Mouse (Mus musculus) embryonic facial prominence, embryonic 14.5 days (tissue): ENCODE measurements at regions not wholly inside any gene's neighbourhood (a gene's known extent, or its start where the extent isn't known, plus 50 kb on each side); places are given as distances from the start of the nearest gene placed in this dataset.
"Not testable (repeated sequence)": the region's sequence is repeated elsewhere in the genome, so short reads cannot be mapped to it uniquely, and the experiment has no call there.

Experiments used
- ATAC-seq: fragments of 200-750 bp; cut with Nextera tagmentation; 2 replicates; pipeline ENCODE4 v1.8.0; 2017; ENCODE audit warnings: low read depth, moderate number of reproducible peaks, moderate TSS enrichment
- DNase-seq: peaks from one replicate; pipeline ENCODE4 v3.0.0-alpha.2; 2015; ENCODE audit warnings: low spot score
- H3K27ac ChIP-seq: fragments of 300-500 bp; sonication (generic); replicated peaks from 2 replicates; pipeline ENCODE4 v1.5.1; 2014; ENCODE audit warnings: low read depth, mild to moderate bottlenecking, low read length, moderate library complexity
- H3K27me3 ChIP-seq: fragments of 300-500 bp; sonication (generic); replicated peaks from 2 replicates; pipeline ENCODE4 v1.6.1; 2014; ENCODE audit warnings: low read length; ENCODE audit not compliant: control insufficient read depth, insufficient read depth
- H3K36me3 ChIP-seq: fragments of 300-500 bp; sonication (generic); 2 replicates; pipeline ENCODE4 v1.6.1; 2014; ENCODE audit warnings: low read length, mixed read lengths; ENCODE audit not compliant: control insufficient read depth, insufficient read depth
- H3K4me1 ChIP-seq: fragments of 300-500 bp; sonication (generic); 2 replicates; pipeline ENCODE4 v1.6.1; 2014; ENCODE audit warnings: antibody characterized with exemption, low read length; ENCODE audit not compliant: control insufficient read depth, insufficient read depth
- H3K4me2 ChIP-seq: fragments of 300-500 bp; sonication (generic); 2 replicates; pipeline ENCODE4 v1.6.1; 2014; ENCODE audit warnings: low read depth, mild to moderate bottlenecking, low read length, moderate library complexity, mixed read lengths
- H3K4me3 ChIP-seq: fragments of 300-500 bp; sonication (generic); 2 replicates; pipeline ENCODE4 v1.5.1; 2014; ENCODE audit warnings: low read depth, mild to moderate bottlenecking, low read length
- H3K9ac ChIP-seq: fragments of 300-500 bp; sonication (generic); 2 replicates; pipeline ENCODE4 v1.6.1; 2014; ENCODE audit warnings: low read depth, mild to moderate bottlenecking, low read length, moderate library complexity, mixed read lengths
- H3K9me3 ChIP-seq: fragments of 300-500 bp; sonication (generic); 2 replicates; pipeline ENCODE4 v1.6.1; 2016; ENCODE audit warnings: low read length; ENCODE audit not compliant: control insufficient read depth
- WGBS: fragments of 180-500 bp; shearing (Covaris S2); extraction: QIAGEN DNeasy Blood & Tissue Kit; methylation state at CpG from one replicate; pipeline ENCODE4 v1.1.7; 2014; 5-methylcytosine and 5-hydroxymethylcytosine counted together

DNA sequence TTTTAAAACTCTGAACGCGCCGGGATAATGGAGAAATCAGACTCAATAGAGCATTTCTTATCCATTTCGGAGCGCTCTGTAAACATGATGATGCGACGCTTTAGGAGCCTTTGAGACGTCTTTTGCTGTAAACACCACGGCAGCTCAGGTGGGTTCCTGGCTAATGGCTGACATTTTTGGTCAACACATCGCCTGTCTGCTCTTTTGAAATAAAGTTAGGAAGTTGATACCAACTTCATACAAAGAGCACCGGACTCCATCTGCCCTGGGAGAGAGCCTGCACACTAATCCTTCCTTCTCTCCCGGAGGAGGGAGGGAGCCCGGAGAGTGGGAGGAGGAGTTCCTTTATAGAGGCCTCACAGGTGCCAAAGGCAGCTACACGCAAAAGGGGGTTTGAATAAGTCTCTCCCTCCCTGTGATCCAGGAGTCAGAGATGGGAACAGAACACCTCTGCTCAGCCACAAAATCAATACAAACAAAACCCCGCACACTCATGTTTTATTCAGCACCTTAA is 63.8 kb upstream of the Srsf6 start:
- DNase-seq: peak; percentile 40
- Histone ChIP-seq H3K4me1 (peaks cover 4% of the 10 kb centered on the region; the same call in 1 of the 2 replicates), H3K4me3 (peak overlapping the region; percentile 32), H3K27me3 (peaks cover 2% of the 10 kb centered on the region; the same call in 1 of the 2 replicates), H3K4me2 (peak overlapping the region; percentile 57), H3K9me3 (no peaks in the 10 kb centered on the region), H3K36me3 (no peaks in the 10 kb centered on the region), H3K9ac (peak overlapping the region; percentile 27; the same call in 1 of the 2 replicates), H3K27ac (no peak overlapping the region)
- 3% methylated on average over 15 of the region's 15 CpGs for WGBS
- peak; percentile 57; the same call in 1 of the 2 replicates for ATAC-seq

DNA sequence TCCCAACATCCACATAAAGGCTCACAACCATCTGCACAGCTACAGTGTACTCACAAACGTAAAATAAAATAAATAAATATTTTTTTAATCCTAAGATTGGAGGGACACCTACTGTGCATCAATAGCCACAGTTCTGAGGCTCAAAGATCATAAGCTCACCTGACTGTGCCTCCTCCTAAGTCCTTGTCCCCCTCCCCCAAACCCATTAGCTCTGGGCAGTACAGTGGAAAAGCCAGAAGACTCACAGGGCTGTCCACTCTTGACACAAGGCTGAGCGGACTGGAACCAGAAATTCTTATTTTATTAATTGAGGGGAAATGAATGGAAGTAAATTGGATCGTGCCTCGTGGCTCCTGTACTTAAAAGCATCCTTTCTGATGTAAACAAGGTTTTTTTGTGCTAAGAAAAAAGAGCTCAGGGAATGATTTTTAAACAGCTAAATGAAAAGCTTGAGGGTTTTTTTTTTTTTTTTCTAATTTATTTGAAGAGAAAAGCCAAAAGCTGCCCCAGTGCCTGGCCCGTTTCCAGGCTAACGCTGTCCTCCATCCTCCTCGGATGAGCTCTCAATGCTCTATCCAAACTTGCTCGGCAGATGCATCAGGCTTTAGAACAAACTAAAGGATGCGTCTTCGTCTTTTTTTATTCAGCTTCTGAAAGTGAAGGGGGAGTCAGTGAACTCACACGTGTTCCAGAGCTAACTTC is 64.6 kb upstream of the Srsf6 start:
- DNase-seq: peak; percentile 7
- H3K27me3 ChIP-seq: peaks cover 2% of the 10 kb centered on the region; the same call in 1 of the 2 replicates
- H3K27ac ChIP-seq: no peak overlapping the region
- H3K36me3 ChIP-seq: no peaks in the 10 kb centered on the region
- H3K4me1 ChIP-seq: peaks cover 4% of the 10 kb centered on the region; the same call in 1 of the 2 replicates
- no peak overlapping the region for H3K4me3 ChIP-seq
- H3K4me2 ChIP-seq: peak overlapping the region; percentile 57
- no peak for ATAC-seq
- no peak overlapping the region for H3K9ac ChIP-seq
- WGBS: 11% methylated on average over 11 of the region's 11 CpGs
- H3K9me3 ChIP-seq: no peaks in the 10 kb centered on the region

DNA sequence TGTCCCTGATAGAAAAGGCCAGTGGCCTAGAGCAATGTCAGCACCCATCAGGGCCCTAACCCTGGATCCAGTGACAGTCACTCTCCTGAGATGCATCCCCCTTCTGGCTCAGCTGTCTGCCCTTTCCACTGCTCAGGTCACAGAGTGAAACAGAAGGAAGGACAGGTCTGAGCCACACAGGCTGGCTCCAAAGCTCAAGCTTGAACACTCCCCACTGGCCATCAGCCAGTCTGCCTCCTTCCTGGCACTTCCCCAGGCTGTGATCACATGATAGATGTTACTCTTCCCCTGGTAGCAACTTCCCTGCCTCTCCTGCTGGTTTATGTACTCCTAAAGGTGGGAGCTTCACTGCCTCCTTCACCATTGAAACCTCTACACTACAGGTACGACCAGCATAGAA is 66.8 kb upstream of the Srsf6 start:
- Histone ChIP-seq H3K36me3 (no peaks in the 10 kb centered on the region), H3K4me1 (peaks cover 4% of the 10 kb centered on the region; the same call in 1 of the 2 replicates), H3K4me2 (no peak overlapping the region), H3K27ac (no peak overlapping the region), H3K9ac (no peak overlapping the region), H3K27me3 (peaks cover 2% of the 10 kb centered on the region; the same call in 1 of the 2 replicates), H3K4me3 (no peak overlapping the region), H3K9me3 (no peaks in the 10 kb centered on the region)
- DNase-seq (no peak), ATAC-seq (no peak)
- WGBS: 76% methylated on average over 1 of the region's 1 CpGs

DNA sequence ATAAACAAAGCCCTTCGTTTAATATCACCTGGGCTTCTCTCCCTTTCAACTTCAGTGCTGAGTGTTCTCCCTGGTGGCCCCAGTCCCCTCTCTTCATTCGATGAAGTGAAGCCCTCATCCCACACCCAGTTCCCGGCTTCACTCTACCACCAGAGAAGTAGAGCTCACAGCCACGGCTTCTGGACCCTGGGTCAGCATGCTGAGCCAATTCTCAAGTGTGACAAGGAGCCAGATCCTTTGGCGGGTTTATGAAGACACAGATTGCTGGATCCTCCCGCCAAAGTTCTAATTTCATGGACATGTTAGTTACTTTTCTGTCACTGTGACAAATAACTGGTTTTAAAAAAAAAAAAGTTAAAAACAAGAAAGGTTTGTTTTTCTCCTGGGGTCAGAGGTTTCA is 76.7 kb upstream of the Srsf6 start:
- no peak overlapping the region for H3K4me3 ChIP-seq
- H3K9ac ChIP-seq: no peak overlapping the region
- no peaks in the 10 kb centered on the region for H3K27me3 ChIP-seq
- H3K27ac ChIP-seq: no peak overlapping the region
- DNase-seq (no peak), ATAC-seq (no peak)
- H3K4me2 ChIP-seq: no peak overlapping the region
- H3K36me3 ChIP-seq: no peaks in the 10 kb centered on the region
- no peaks in the 10 kb centered on the region for H3K4me1 ChIP-seq
- H3K9me3 ChIP-seq: no peaks in the 10 kb centered on the region
- 80% methylated on average over 6 of the region's 6 CpGs for WGBS

DNA sequence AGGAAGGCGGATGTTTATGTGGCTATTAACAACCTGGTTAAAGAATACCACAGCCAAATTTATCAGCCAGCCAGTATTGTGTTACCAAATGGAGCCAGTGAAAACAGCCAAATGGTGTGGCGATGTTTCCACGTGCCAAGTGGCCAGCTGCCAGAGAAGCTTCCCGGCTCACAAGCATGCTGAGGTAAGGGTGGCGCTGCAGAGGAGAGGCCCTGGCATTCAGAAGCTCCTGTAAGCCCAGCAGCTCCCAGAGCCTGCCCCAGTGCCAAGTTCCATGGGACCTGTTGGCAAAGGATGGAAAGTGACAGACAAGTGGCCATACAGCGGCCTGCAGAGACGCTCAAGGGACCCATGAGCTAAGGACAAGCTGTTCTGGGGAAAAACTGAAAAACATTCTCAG is 77.8 kb upstream of the Srsf6 start:
- Histone ChIP-seq H3K27me3 (no peaks in the 10 kb centered on the region), H3K36me3 (no peaks in the 10 kb centered on the region), H3K4me1 (no peaks in the 10 kb centered on the region), H3K4me2 (no peak overlapping the region), H3K4me3 (no peak overlapping the region), H3K27ac (no peak overlapping the region), H3K9me3 (no peaks in the 10 kb centered on the region), H3K9ac (no peak overlapping the region)
- ATAC-seq (no peak), DNase-seq (peak; percentile 6)
- WGBS: 72% methylated on average over 7 of the region's 7 CpGs

DNA sequence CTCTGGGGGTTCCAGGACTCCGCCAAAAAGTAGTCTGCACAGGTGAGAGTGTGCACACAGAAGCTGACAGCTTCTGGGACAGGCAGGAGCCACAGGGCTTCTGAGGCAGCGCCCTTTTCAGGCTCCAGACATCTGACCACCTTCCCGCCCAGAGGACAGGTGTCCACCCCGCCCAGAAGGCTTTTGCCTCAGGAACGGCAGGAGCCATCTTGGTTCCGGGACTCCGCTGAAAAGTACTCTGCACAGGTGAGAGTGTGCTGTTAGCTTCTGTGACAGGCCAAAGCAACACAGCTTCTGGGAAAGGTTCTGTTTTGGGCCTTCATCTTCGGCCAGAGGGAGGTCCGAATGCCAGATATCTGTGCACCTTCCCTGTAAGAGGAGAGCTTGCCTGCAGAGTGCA is 89.6 kb upstream of the Srsf6 start:
- H3K9me3 ChIP-seq, H3K4me2 ChIP-seq, H3K9ac ChIP-seq, H3K4me3 ChIP-seq, DNase-seq, H3K36me3 ChIP-seq, H3K27ac ChIP-seq, H3K4me1 ChIP-seq, ATAC-seq, H3K27me3 ChIP-seq: not testable (repeated sequence)
- 88% methylated on average over 9 of the region's 9 CpGs for WGBS

DNA sequence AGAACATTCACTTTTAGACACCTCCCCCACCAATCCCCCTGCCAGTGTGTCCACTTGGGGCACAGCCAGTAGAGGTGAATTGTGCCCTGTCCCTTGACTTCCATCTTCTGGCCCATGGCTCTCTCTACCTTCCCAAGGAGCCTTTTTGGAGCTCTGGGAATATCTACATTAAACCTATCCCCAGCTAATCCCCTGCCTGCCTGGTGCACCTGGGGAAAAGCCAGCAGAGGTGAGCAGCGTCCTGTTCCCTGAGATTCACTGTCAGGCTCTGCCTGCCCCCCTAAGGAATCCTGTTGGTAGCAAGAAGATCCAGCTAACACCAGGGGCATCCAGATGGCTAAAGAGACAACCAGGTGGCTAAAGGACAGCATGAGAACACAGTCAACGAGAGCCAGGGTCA is 93.6 kb upstream of the Srsf6 start:
- Histone ChIP-seq H3K4me1 (no peaks in the 10 kb centered on the region), H3K9me3 (no peaks in the 10 kb centered on the region), H3K36me3 (no peaks in the 10 kb centered on the region), H3K27ac (no peak overlapping the region), H3K4me2 (no peak overlapping the region), H3K27me3 (no peaks in the 10 kb centered on the region), H3K4me3 (no peak overlapping the region), H3K9ac (no peak overlapping the region)
- DNase-seq (no peak), ATAC-seq (no peak)
- 43% methylated on average over 2 of the region's 2 CpGs for WGBS

DNA sequence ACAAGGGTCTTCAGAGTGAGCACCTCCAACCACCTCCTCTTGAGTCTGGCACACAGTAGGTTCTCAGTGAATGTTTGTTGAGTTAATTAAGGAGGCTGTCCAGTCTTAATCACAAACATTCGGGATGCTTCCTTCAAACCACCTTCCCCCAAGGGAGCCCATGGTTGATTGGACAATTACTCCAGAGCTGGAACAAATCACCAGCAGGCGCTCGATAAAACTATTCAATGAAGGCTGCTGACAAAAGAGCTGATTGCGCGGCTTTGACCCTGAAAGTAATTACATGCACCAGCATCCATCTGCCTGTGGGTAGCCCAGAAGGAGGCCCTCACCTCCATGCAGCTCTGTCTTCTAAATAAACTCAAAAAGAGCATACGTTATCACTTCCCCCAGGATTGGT is 97.6 kb upstream of the Srsf6 start:
- Histone ChIP-seq H3K4me3 (no peak overlapping the region), H3K9ac (no peak overlapping the region), H3K4me2 (no peak overlapping the region), H3K27me3 (no peaks in the 10 kb centered on the region), H3K9me3 (no peaks in the 10 kb centered on the region), H3K36me3 (no peaks in the 10 kb centered on the region), H3K4me1 (no peaks in the 10 kb centered on the region), H3K27ac (no peak overlapping the region)
- peak; percentile 5 for DNase-seq
- no peak for ATAC-seq
- 46% methylated on average over 6 of the region's 6 CpGs for whole genome bisulfite sequencing

DNA sequence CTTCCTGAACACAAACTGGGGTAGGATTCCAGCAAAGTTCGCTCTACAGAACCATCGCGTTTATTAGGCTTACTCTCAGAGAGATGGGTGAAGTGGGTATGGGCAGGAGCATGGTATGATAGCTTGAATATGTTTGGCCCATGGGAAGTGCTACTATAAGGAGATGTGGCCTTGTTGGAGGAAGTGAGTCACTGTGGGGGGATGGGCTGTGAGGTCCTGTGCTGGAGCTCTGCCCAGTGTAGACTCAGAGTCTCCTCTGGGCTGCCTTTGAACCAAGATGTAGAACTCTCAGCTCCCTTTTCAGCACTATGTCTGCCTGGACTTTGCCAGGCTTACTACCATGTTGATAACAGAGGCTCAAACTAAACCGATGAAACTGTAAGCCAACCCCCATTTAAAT is 112.5 kb upstream of the Srsf6 start:
- ATAC-seq (no peak), DNase-seq (no peak)
- no peak overlapping the region for H3K9ac ChIP-seq
- H3K9me3 ChIP-seq: no peaks in the 10 kb centered on the region
- no peak overlapping the region for H3K4me3 ChIP-seq
- no peaks in the 10 kb centered on the region for H3K27me3 ChIP-seq
- H3K4me1 ChIP-seq: no peaks in the 10 kb centered on the region
- H3K36me3 ChIP-seq: no peaks in the 10 kb centered on the region
- 91% methylated on average over 4 of the region's 4 CpGs for WGBS
- H3K27ac ChIP-seq: no peak overlapping the region
- H3K4me2 ChIP-seq: no peak overlapping the region
